Mouse (Mus musculus): ENCODE results near the gene Svbp. TPM values are rescaled to one million over a fixed set of nuclear protein-coding genes. Genes with fewer than 3 reads are reported as not detected.

The Svbp gene
- polyA plus RNA-seq, 1 experiment = 52.4 TPM

DNA sequence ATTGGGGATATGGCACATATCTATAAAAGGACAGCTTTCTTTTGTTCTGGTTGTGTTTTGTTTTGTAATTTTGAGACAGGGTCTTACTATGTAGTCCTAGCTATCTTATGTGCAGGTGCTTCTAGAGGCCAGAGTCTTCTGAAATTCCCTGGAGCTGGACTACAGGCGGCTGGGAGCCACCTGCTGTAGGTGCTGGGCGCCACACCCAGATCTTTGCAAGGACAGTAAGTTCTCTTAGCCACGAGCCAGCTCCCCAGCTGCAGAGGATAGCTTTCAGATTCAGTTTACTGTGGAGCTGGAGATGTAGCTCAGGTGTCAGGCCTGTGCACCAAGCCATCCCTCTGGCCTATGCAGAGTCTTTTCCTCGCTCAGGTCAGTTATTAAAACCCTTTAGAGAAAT is 28.0 kb upstream of the Svbp start:
- Histone ChIP-seq H3K9me3 (ENCODE audit: control insufficient read depth, low read length) (no peaks in the 10 kb centered on the region), H3K4me3 (replicated peaks) (no peak overlapping the region), H3K27me3 (ENCODE audit: control insufficient read depth) (no peaks in the 10 kb centered on the region), H3K36me3 (ENCODE audit: control insufficient read depth) (peaks cover 37% of the 10 kb centered on the region), H3K4me1 (ENCODE audit: control insufficient read depth) (peaks cover 24% of the 10 kb centered on the region)
- TF ChIP-seq TAL1 (IDR thresholded peaks at IDR 0.05; ENCODE audit: low read length) (no peak), GATA1 (IDR thresholded peaks at IDR 0.05; ENCODE audit: low read length) (no peak)

DNA sequence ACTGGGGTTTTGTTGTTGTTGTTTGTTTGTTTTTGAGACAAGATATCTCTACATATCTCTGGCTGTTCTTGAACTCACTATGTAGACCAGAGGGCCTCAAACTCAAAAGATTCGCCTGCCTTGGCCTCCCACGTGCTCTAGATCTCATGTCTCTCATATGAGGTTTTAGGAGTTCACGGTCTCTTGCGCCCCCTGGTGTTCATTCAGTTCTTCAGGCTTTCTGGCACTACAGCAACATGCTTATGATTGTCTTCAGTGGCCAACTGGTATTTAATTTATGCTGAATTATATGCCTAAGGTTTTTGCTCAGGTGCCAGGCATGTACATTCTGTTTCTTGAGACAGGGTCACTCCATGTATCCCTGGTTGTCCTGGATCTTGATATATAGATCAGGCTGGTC is 27.4 kb upstream of the Svbp start:
- TF ChIP-seq GATA1 (IDR thresholded peaks at IDR 0.05; ENCODE audit: low read length) = no peak
- TF ChIP-seq TAL1 (IDR thresholded peaks at IDR 0.05; ENCODE audit: low read length) = no peak
- peaks cover 39% of the 10 kb centered on the region for H3K36me3 ChIP-seq (ENCODE audit: control insufficient read depth)
- H3K27me3 ChIP-seq (ENCODE audit: control insufficient read depth) = no peaks in the 10 kb centered on the region
- H3K4me1 ChIP-seq (ENCODE audit: control insufficient read depth) = peaks cover 28% of the 10 kb centered on the region
- H3K4me3 ChIP-seq (replicated peaks) = no peak overlapping the region
- no peaks in the 10 kb centered on the region for H3K9me3 ChIP-seq (ENCODE audit: control insufficient read depth, low read length)

- Histone ChIP-seq H3K4me1 (ENCODE audit: control insufficient read depth) (peaks cover 49% of the 10 kb centered on the region), H3K27me3 (ENCODE audit: control insufficient read depth) (no peaks in the 10 kb centered on the region), H3K9me3 (ENCODE audit: control insufficient read depth, low read length) (no peaks in the 10 kb centered on the region), H3K36me3 (ENCODE audit: control insufficient read depth) (peaks cover 71% of the 10 kb centered on the region), H3K4me3 (replicated peaks) (peak overlapping the region; percentile 81)
- TF ChIP-seq GATA1 (IDR thresholded peaks at IDR 0.05; ENCODE audit: low read length) (no peak), TAL1 (IDR thresholded peaks at IDR 0.05; ENCODE audit: low read length) (no peak)
Measured at GRCm38 (mm10) chr4:119172919-119173650, 22.0 kb upstream of the Svbp start.

DNA sequence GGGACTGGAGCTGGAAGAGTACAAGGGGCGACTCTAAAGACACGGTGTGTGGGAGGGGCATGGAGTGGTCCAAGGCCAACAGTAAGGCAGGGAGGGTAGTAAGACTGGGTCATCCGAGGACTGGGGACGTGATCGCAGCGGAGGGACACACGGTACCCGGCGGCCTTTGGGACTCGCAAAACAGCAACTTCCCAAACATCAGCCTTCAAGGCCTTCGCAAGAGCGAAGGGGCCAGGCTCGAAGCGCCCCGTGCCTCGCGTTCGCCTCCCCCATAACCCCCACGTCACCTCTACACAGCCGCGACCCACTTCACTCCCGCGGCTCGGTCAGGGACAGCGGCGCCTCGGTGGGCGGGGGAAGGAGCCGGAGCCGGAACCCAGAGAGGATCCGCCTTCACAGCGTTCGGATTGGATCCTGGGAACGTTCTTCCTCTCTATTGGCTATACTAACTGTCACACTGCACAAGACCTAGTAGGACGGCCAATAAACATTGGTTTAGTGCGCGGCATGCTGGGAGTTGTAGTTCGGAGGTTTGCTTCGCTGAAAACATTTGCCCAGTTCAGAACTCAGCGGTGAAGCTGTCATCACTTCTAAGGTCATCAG is 21.2 kb upstream of the Svbp start, which contains the start of gene Zfp691:
TSS of gene Zfp691 (minus strand) at position 345 of the 603 bp plus-strand sequence.
- Histone ChIP-seq H3K4me1 (ENCODE audit: control insufficient read depth) (peaks cover 48% of the 10 kb centered on the region), H3K36me3 (ENCODE audit: control insufficient read depth) (peaks cover 72% of the 10 kb centered on the region), H3K27me3 (ENCODE audit: control insufficient read depth) (no peaks in the 10 kb centered on the region), H3K4me3 (replicated peaks) (peak within 1 kb of the TSS; percentile 81), H3K9me3 (ENCODE audit: control insufficient read depth, low read length) (no peaks in the 10 kb centered on the region)
- TF ChIP-seq TAL1 (IDR thresholded peaks at IDR 0.05; ENCODE audit: low read length) (no peak), GATA1 (IDR thresholded peaks at IDR 0.05; ENCODE audit: low read length) (no peak)

DNA sequence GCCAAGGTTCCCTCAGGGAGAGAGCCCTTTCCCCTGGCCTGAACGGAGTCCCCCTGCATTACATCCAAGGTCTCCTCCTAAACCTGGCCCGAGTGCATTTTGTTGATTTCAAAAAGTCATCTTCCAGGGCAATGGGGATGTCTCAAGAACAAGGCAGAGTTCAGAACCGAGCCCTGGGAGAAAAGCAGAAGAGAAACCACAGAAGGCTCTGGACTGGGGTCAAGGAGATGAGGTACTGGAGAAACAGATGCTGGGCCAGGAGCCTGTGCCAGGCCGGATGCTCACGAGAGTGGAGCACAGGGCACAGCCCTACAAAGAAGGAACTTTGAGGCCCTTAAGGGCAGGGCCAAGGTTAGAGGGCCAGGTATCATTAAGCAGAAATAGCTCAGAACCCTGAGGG is 17.4 kb upstream of the Svbp start:
- Histone ChIP-seq H3K36me3 (ENCODE audit: control insufficient read depth) (peaks cover 80% of the 10 kb centered on the region), H3K4me3 (replicated peaks) (no peak overlapping the region), H3K4me1 (ENCODE audit: control insufficient read depth) (peaks cover 58% of the 10 kb centered on the region), H3K27me3 (ENCODE audit: control insufficient read depth) (no peaks in the 10 kb centered on the region), H3K9me3 (ENCODE audit: control insufficient read depth, low read length) (no peaks in the 10 kb centered on the region)
- TF ChIP-seq TAL1 (IDR thresholded peaks at IDR 0.05; ENCODE audit: low read length) (no peak), GATA1 (IDR thresholded peaks at IDR 0.05; ENCODE audit: low read length) (no peak)

DNA sequence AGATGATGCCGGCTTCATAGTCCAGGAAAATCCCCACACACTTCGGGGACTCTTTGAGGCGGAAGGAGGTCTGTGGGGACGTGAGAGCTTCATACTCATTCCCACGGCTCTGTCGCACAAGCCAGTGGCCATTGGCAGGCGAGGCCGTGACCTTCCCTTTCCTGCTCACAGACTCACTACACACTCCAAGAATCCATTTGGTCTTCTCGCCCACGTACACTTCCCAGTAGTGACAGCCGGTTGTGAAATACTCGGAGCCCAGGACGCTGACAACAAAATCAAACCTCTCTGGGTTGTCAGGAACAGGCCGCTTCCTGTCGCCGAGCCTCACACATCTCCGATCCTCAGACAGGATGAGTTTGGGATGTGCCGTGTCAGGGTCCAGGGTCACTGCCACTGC is 16.8 kb upstream of the Svbp start:
- Histone ChIP-seq H3K4me1 (ENCODE audit: control insufficient read depth) (peaks cover 58% of the 10 kb centered on the region), H3K27me3 (ENCODE audit: control insufficient read depth) (no peaks in the 10 kb centered on the region; the same call in 1 of the 2 replicates), H3K9me3 (ENCODE audit: control insufficient read depth, low read length) (no peaks in the 10 kb centered on the region), H3K4me3 (replicated peaks) (no peak overlapping the region), H3K36me3 (ENCODE audit: control insufficient read depth) (peaks cover 86% of the 10 kb centered on the region)
- TF ChIP-seq TAL1 (IDR thresholded peaks at IDR 0.05; ENCODE audit: low read length) (no peak), GATA1 (IDR thresholded peaks at IDR 0.05; ENCODE audit: low read length) (no peak)

DNA sequence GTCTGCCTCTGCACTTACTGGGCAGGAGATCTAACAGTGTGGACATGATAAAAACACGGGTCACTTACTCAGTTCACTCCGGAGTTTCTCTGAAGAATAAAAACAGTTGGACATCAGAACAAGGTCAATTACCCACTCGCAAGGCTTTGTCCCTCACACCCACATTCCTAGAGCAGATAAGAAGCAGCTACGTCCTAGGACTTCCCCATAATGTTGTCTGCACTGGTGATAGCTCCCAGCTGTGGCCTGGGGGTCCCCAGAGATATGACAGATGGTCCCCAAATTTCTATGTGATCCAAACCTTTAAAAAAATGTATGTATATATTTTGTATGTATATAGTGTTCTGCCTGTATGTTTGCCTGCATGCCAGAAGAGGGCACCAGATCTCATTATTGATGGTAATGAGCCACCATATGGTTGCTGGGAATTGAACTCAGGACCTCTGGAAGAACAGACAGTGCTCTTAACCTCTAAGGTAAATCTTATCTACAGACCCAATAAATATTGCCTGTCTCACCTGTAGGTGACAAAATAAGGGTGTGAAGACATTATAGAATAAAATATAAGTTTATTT is 14.9 kb upstream of the Svbp start:
- no peaks in the 10 kb centered on the region for H3K9me3 ChIP-seq (ENCODE audit: control insufficient read depth, low read length)
- TF ChIP-seq TAL1 (IDR thresholded peaks at IDR 0.05; ENCODE audit: low read length) = no peak
- TF ChIP-seq GATA1 (IDR thresholded peaks at IDR 0.05; ENCODE audit: low read length) = no peak
- H3K4me1 ChIP-seq (ENCODE audit: control insufficient read depth) = peaks cover 65% of the 10 kb centered on the region
- H3K36me3 ChIP-seq (ENCODE audit: control insufficient read depth) = peaks cover 100% of the 10 kb centered on the region
- no peaks in the 10 kb centered on the region; the same call in 1 of the 2 replicates for H3K27me3 ChIP-seq (ENCODE audit: control insufficient read depth)
- H3K4me3 ChIP-seq (replicated peaks) = no peak overlapping the region

DNA sequence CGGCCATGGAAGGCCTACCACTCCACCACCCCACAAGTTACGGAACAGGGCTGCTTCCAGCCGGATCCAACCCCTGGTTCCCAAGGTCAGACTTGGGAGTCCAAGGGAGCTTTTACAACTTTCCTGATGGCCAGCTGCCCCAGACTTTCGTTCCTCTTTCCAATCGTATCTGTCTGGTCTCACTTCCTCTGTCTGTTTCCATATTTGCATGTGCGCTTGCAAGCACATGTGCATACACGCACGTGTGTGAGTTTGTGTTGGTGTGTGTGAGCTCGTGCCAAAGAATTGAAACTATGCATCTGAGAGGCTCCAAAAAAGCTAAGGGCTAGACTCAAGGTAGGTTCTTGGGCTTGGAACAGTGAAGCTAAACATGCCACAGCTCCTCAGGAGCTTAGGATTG is 13.7 kb upstream of the Svbp start:
- Histone ChIP-seq H3K9me3 (ENCODE audit: control insufficient read depth, low read length) (no peaks in the 10 kb centered on the region), H3K4me3 (replicated peaks) (no peak overlapping the region), H3K27me3 (ENCODE audit: control insufficient read depth) (no peaks in the 10 kb centered on the region; the same call in 1 of the 2 replicates), H3K4me1 (ENCODE audit: control insufficient read depth) (peaks cover 74% of the 10 kb centered on the region), H3K36me3 (ENCODE audit: control insufficient read depth) (peaks cover 100% of the 10 kb centered on the region)
- TF ChIP-seq TAL1 (IDR thresholded peaks at IDR 0.05; ENCODE audit: low read length) = no peak

GRCm38 (mm10) chr4:119183525-119183924 is 11.6 kb upstream of the Svbp start:
- no peak overlapping the region for H3K4me3 ChIP-seq (replicated peaks)
- TF ChIP-seq TAL1 (IDR thresholded peaks at IDR 0.05; ENCODE audit: low read length) (no peak), GATA1 (IDR thresholded peaks at IDR 0.05; ENCODE audit: low read length) (no peak)

More at GRCm38 (mm10) chr4:119183525-119183924, 11.6 kb upstream of the Svbp start:
- peaks cover 80% of the 10 kb centered on the region for H3K4me1 ChIP-seq (ENCODE audit: control insufficient read depth)
- H3K36me3 ChIP-seq (ENCODE audit: control insufficient read depth) = peaks cover 100% of the 10 kb centered on the region
- no peaks in the 10 kb centered on the region for H3K9me3 ChIP-seq (ENCODE audit: control insufficient read depth, low read length)
- no peaks in the 10 kb centered on the region; the same call in 1 of the 2 replicates for H3K27me3 ChIP-seq (ENCODE audit: control insufficient read depth)

Data from erythroblast, embryonic 14.5 days (primary cell).